Mouse (Mus musculus): Measurements from ENCODE around the gene Pkn2. TPM values are rescaled to one million over a fixed set of nuclear protein-coding genes. Genes with fewer than 3 reads are reported as not detected.

The Pkn2 gene
- total RNA-seq (2021): 10 to 100 TPM; 42.7 to 44.5 TPM
- long read RNA-seq, experiment 1, full-length matches to known transcripts: 8 of 19 reads
- long read RNA-seq, experiment 1, partial matches to known transcripts: 9 of 19 reads
- long read RNA-seq, experiment 1, other reads (novel, unspliced or antisense): 2 of 19 reads
- long read RNA-seq, experiment 2, full-length matches to known transcripts: 4 of 19 reads
- long read RNA-seq, experiment 2, partial matches to known transcripts: 10 of 19 reads
- long read RNA-seq, experiment 2, other reads (novel, unspliced or antisense): 5 of 19 reads

DNA sequence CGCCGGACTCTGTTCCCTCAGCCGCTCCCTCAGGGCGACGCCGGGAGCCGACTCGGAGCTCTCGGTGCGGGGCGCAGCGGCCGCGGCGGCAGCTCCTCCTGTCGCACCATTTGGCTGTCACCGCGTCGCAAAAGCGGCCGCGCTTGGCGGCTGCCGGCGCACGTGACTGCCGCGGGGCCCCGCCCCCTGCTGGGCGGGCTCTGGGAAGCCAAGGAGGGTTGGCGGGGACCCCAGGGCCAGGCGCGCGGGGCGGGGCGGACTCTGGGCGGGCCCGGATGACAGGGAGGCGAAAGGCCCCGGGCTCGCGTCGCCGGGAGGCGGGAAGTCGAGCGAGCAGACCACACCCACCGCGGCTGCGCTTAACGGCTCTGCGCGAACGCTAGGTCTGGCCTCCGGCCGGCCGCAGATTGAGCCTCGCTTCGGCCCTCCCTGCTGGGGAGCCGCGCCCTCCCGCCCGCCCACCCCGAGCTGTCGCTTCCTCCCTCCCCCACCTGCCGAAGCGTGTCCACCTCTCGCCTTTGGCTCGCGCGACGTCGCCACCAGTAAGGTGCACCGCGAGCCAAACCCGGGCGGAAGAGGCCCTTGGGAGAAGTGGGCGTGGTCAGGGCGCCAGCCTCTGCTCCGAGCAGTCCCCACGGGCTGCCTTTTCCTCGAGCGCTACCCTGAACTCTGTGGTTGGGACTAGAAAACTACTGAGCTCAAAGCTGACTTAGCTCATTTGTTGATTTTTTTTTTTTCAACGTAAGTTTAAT is at the start of gene Pkn2:
Pkn2 (minus strand) TSS at position 133 of the 752 bp plus-strand sequence.
- intact Hi-C loops (cut with DNase I): no loop called here
- peak; percentile 99 for DNase-seq

DNA sequence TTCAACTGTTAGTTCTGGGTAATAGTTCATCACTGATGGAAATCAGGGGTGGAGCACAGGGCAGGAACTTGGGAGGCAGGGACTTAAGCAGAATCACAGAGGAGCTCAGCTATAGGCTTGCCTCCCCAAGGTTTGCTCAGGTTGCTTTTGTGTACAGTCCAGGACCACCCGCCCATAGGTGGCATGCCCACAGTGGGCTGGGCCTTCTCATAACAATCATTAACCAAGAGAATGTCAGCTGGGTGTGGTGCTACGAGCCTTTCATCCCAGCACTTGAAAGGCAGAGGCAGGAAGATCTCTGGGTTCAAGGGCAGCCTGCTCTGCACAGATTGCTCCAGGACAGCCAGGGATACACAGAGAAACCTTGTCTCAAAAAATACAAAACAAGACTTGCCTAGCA is 48.1 kb upstream of the Pkn2 start:
- DNase-seq: no peak
- intact Hi-C loops (cut with DNase I): no loop called here

DNA sequence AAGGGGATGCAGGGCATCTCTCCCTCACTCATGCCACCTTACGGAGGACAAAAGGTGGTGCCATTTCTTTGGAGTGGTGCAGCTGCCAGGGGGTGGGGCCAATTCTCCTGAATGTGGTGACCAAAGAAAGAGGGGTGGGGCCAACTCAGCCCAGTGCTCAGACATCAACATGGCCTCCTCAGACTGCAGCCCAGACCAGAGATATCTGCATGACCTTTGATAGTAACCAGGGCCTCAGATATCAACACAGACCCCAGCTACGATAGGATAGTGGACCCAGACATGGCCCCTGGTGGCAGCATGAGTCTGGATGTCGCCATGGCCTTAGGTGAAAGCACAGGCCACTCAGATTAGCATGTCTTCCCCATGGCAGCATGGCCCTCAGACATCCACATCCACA is 45.5 kb upstream of the Pkn2 start:
- intact Hi-C loops (cut with DNase I): no loop called here
- DNase-seq: no peak

DNA sequence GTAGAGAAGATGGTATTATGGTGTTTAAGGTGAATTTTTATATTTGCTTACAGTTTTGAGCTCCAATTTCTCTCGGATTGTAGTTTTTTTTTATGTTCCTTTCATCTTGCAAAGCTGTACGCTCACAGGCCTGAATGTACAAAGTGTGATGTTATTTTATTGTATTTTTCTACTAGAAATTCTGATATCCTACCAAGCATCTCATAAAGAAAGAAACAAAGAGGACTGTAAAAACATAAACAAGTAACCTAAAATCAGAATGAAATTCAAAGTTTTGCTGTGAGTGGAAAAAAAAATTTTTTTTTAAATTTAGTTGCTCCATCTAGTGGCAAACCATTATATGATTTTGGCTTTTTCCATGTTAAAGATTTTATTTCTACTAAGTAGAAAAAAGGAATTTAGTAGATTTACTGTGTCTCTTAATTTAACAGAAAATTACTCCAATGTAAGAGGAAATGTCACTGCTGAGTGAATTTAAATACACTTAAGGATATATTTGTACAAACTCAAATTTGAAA is 43.1 kb upstream of the Pkn2 start:
- intact Hi-C loops (cut with DNase I): loop anchor here (2.0 kb wide), 1 partner anchor 40 kb away; no protein-coding TSS in a partner anchor
- DNase-seq: no peak

DNA sequence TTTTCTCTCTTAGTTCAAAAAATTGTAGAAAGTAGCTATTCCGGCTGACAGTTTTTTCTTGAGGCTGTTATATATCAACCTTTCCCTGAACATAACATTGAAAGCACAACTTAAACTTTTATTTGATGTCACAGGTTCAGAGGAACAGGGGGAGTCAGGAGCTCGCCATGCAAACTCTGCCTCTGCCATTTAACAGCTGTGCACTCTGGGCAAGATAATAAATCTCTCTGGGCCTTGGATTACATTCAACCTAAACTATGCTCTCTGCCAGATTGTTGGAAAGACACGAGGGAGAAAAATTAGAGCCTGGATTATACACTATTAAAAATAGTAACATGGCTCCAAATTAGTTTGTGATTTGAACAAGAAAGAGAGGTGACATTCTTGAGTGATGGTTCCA is 37.3 kb upstream of the Pkn2 start:
- DNase-seq: no peak
- intact Hi-C loops (cut with DNase I): no loop called here

DNA sequence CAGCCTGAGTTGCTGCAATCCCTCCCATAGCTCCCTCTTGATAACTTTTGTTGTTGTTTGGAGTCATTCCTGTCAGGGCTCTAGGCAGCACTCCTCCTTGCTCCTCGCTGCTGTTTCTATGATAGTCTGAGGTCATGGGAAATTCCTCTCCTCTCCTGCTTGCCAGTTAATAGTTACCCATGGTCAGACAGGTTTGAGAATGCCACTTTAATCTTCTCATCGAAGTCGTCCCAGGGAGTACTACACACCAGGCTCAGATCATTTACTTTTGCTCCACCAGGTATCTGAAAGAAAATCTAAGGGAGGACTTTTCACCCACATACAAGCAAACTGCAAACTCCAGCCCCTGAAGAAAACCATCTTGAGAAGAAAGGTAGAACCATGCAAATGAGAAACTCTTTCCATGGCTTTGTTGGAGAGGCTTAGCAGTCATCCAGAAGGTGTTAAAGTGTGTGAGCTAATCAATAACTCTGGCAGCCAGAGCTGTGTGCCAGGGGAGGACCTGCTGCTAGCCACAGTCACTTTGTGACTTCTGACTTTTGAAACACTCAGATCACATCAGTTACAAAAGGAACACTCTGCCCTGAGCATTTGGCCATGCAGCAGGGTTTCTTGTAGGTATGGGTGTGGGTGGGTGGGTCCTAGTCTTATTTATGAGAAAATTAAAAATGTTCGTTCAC is 36.1 kb upstream of the Pkn2 start:
- intact Hi-C loops (cut with DNase I): no loop called here
- no peak for DNase-seq

DNA sequence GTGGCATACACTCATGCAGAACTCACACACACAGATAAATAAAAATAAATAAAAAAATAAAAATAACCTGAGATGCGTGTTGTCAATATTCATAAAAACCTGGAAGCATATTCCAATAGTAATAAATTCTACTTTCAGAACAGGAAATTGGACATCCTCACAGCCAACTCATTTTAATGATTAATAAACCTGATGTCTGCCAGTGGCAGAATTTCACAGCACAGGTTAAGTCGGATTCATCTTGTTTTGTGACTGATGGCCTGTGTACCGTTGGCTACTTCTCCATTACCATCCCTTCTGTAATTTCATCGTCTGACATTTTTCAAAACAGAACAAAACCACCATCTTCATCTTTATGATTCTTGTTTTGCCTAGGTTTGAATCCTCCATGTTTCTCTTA is 35.4 kb upstream of the Pkn2 start:
- intact Hi-C loops (cut with DNase I): no loop called here

DNA sequence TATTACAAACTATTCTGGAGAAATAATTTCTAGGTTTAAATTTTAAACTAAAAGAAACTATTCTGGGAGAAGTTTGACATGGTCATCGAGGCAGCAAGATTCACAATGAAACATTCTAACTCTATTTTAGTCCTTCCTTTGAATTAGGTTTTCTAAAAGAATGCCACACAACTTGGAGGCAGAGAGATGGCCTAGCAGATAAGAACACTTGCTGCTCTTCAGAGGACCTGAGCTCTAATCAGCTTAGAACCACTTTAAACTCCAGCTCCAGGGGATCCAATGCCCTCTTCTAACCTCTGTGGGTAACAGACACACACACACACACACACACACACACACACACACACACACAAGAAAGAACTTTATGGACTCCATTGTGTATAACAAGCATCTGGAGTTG is 31.5 kb upstream of the Pkn2 start:
- DNase-seq: no peak
- intact Hi-C loops (cut with DNase I): no loop called here

More for the DNA sequence above, 35.4 kb upstream of the Pkn2 start:
- DNase-seq: no peak

DNA sequence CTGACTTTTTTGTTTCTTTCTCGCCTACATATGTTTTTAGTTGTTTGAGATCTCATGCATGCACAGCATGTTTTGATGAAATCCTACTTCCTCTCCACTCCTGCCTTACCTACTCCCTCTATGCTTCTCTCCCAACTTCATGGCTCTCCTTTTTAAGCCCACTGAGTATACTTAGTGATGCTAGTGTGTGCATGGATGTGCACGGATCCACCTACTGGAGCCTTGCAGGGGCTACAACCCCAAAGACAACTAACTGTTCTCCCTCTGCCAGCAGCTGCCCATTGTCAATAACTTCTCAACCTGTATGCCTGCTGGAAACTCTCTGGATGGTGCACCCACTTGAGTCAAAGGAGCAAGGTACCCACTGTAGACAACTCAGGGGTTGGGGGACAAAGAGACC is 17.9 kb upstream of the Pkn2 start:
- intact Hi-C loops (cut with DNase I): no loop called here
- no peak for DNase-seq

DNA sequence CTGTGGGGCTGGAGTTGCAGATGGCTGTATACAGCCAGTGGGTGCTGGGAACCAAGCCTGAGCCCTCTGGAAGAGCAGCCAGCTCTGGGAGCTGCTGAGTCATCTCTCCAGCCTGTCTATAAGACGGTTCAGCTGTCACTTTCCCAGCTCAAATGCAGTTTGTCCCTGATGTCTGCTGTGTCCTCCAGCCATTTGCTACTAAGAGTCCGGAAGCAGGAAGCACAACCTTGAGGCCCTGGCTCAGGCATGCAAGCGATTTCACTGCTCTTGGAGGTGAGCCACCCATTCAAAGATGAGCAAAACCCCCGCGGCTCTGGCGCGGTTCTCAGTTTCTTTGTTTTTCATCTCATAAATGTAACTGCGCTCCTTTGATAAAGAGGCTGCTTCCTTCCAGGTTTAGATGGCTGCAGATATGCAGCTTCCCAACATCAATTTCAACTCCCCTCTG is 17.2 kb upstream of the Pkn2 start:
- no peak for DNase-seq

DNA sequence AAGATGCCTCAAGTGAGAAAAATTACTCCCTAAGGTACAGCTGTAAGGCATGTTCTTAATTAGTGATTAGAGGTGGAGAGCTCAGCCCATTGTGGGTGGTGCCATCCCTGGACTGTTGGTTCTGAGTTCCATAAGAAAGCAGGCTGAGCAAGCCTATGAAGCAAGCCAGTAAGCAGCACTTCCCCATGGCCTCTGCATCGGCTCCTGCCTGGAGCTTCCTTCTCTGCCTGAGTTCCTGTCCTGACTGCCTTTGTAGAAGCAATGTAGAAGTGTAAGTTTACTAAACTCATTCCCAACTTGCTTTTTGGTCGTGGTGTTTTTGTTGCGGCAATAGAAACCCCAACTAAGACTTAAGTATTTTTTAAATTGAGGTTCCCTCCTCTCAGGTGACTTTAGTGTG is 8.6 kb upstream of the Pkn2 start:
- DNase-seq: no peak
- intact Hi-C loops (cut with DNase I): no loop called here

More for the DNA sequence above, 17.2 kb upstream of the Pkn2 start:
- intact Hi-C loops (cut with DNase I): no loop called here

DNA sequence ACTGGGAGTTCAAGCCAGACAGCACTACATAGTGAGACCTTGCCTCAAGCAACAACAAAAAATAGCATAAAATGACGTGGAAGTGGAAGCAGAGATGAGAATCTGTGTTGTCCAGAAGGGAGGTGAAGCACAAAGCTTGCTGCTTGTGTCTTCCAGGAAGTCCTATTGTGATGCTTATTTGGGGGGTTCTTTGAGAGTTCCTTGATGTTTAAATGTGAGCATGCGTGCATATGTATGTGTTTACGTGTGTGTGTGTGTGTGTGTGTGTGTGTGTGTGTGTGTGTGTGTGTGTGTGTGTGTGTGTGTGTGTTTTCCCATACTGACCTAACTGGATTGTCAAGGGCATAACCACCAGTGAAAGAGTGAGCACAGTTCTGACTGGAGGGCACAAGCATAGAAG is 5.2 kb upstream of the Pkn2 start:
- DNase-seq: no peak
- intact Hi-C loops (cut with DNase I): no loop called here

DNA sequence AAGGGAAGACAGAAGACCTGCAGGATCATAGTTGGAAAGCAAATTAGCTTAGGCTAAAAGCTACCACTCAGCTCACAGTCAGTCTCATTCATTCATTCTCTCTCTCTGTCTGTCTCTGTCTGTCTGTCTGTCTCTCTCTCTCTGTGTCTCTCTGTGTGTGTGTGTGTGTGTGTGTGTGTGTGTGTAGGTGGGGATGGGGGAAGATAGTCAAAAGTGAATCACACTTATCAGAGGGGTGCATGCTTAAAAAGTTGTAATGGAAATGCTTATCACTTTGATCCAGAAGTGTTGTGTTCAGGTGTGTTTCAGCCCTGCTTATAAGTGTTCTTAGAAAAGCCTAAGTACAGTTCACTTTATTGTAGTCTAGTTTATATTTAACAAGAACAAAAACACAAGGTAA is 2.8 kb upstream of the Pkn2 start:
- DNase-seq: no peak
- intact Hi-C loops (cut with DNase I): loop anchor here (2.0 kb wide), 1 partner anchor 40 kb away; no protein-coding TSS in a partner anchor

DNA sequence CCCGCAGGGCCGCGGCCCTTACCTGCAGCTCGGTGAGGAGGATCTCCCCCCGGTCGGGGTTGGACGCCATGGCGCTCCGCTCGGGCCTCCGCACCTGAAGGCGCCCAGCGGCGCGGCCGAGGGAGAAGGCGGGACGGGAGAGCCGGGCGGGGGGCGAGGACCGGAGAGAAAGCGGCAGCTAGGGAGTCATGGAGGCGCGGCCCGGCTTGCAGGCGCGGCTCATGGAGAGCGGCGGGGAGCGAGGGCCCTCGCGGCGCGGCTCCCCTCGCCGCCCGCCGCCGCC is 274 bp downstream of the Pkn2 start:
- intact Hi-C loops (cut with DNase I): no loop called here

DNA sequence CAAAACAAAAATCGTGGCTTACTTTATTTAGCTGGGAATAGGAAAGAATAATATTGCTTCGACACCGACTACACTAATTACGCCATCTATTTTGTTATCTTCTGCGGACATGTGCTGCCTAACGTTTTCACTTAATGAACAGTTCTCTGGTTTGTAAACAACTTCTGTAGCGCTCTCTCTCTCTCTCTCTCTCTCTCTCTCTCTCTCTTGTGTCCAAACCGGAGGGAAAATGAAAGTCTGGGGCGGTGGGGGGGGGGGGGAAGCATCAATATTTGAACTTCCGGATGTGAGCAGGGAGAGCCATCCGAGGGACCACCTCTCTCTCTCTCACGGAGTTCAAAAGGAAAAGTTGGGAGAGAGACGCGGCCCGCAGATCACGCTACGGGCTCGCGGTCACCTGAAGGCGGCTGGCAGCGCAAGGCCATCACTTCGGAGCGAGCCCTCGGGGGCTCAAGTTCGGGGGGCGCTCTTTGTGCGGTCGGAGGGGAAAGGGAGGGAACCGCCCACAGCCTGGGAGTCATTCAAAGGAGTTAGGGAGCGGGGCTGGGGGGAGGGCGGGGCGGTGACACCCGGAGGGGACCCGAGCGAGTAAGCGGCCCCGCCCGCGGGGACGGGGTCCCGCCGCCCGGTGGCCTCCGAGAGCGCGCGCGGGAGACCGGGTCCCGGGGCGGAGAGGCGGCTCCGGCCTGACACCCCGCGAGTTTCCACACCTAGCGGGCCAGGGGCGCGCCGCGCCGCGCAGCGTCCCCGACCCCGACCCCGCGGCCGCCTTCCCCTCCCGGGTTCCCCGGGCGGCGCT is 815 bp downstream of the Pkn2 start:
- intact Hi-C loops (cut with DNase I): no loop called here
- DNase-seq: peak in 1 of 2 experiments; percentile 19

More for the DNA sequence above, 274 bp downstream of the Pkn2 start:
- no peak for DNase-seq

DNA sequence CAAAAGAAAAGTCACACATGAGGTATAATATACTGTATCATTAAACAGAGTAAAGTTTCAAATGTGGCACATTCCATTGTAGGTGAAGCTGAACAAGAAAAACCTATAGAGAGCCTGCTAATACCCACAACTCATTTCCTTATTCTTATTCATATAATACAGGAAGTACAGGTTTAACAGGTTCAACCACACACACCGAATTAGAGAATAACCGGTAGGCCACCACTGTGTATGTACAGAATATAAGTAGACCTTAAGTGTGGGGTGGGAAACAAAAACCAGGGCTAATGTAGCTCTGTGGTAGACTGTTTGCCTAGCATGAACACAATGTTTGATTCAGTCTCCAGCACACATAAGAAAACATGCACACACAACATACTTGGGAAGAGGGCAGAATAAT is 18.6 kb downstream of the Pkn2 start:
- DNase-seq: no peak
- intact Hi-C loops (cut with DNase I): no loop called here

DNA sequence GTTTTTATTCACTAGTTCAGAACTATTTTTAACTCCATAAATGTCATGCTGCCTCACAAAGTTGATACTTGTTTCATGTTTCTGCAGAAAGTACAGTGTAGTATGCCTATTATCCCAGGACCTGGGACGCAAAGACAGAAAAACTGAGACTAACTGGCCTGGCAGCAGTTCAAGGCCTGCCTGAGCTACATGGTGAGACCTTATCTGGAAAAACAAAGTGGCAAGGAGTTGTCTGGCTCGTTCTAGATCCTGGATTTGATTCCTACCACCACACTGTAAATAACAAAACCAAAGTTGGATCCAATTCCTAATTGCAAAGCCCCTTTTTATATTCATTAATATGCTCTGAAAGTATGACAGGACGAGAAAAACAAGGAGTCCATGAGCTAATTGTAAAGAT is 25.0 kb downstream of the Pkn2 start:
- intact Hi-C loops (cut with DNase I): no loop called here
- DNase-seq: no peak

DNA sequence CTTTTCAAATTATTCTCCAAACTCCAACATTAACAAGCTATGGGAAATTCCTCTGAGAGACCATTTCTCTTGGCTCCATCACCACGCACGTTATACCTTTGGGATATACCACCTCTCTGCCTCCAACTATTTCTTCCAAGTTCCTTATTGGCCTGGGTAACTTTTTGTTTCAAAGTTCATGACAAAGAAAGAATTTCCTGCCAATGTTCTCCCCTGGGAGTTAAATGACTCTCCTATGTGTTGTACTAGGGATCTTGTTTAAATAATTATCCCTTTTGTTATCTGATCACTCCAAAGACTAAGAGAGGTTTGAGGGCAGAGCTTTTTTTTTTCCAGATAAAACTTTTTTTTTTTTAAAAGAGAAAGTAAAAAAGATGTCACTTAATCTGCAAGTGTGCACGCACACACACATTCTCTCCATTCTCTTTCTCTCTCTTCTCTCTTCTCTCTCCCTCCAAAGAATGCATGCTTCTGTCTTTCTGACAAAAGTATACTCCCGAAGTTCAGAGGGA is 25.8 kb downstream of the Pkn2 start:
- no peak for DNase-seq
- intact Hi-C loops (cut with DNase I): no loop called here

DNA sequence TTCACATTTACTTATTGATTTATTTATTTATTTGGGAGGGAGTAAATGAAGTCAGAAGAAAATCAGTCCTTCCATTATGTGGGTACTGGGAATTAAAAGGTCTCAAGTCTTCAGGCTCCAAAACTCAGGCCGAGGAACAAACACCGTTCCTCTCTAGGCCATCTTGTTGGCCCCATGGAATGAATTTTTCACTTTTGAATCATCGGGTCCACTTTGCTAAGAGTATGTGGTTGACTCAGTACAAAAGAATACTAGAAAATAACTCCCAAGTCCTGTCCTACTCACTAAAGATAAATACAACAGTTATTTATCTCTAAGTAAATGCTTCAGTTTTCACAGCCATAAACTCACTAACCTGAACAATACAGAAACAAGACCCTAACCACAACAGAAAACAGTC is 28.9 kb downstream of the Pkn2 start:
- DNase-seq: no peak
- intact Hi-C loops (cut with DNase I): no loop called here

DNA sequence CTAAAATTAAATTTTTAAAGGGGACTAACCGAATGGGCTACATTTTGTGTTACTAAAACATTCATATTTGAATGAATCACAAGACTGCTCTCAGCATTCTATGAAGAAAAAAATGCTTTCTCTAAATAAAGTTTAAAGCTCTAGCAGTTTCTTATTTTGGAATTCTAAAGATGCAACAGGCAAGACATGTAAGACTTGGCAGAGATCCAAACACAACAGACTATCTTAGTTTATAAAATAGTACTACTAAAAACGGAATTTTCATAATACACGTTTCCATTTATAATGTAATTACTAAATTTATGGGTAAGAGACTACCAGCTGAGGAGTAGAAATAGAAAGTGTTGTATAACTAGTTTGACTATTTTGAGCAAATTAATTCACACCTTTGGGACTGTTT is 30.2 kb downstream of the Pkn2 start:
- intact Hi-C loops (cut with DNase I): no loop called here
- DNase-seq: no peak

Data from gastrocnemius, postnatal 36 days (tissue).